Mouse (Mus musculus) frontal cortex, postnatal 14 days (tissue): ENCODE results near the gene Gm6367.
"Not testable (repeated sequence)": the region's sequence is repeated elsewhere in the genome, so short reads cannot be mapped to it uniquely, and the experiment has no call there.

Source experiments
- DNase-seq, 2 experiments: peaks; one replicate each; pipeline ENCODE4 v3.0.0; 2022; ENCODE audit warnings: low spot score in 2 of 2

Gene Gm6367

DNA sequence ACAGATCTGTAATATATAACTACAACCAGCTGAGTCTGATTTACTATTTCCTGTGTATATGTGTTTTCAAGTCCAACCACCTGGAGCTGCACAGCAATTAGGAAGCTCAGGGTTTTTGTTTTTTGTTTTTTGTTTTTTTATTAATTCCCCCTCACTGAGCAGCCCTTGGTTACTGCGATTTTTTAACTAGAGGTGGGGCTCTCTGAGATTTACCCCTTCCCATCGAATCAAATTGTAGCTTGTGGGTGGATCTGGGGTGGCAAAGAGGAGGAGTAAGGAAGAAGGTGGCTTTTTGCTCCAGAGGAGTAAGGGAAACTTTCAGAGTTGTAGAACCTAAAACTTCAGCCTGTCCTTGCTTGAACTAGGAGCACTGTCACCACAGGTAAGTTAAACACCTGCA is at the start of gene Gm6367:
Gm6367 (plus strand) TSS at position 301 of the 400 bp plus-strand sequence.
- not testable (repeated sequence) for DNase-seq
